Mouse (Mus musculus) left cerebral cortex, postnatal 4 days (tissue): Measurements from ENCODE around the gene Cd8b1. TPM values are rescaled to one million over a fixed set of nuclear protein-coding genes. Genes with fewer than 3 reads are reported as not detected.

Experiments
- total RNA-seq, 2 experiments: library from RNA; stranded (reverse); gene quantifications; 2 replicates each; pipeline ENCODE4 v1.2.3; 2021

Gene Cd8b1
- total RNA-seq, 2 experiments from 2014 or later = not detected

Other genes with a start within 250 kb of the Cd8b1 start
- 1 to 10 TPM; 2.0 to 2.9 TPM for gene Thnsl2, start 178.3 kb upstream of the Cd8b1 start, total RNA-seq
- gene Fabp1, start 123.0 kb upstream of the Cd8b1 start, total RNA-seq = not detected
- 10 to 100 TPM; 11.0 to 12.2 TPM for gene Krcc1, start 51.1 kb upstream of the Cd8b1 start, total RNA-seq
- 1 to 10 TPM; 1.8 to 2.3 TPM for gene Smyd1, start 555 bp upstream of the Cd8b1 start, total RNA-seq
- not detected for gene Cd8a, start 50.6 kb downstream of the Cd8b1 start, total RNA-seq
- gene Rmnd5a, start 117.8 kb downstream of the Cd8b1 start, total RNA-seq = 10 to 100 TPM; 53.5 to 54.3 TPM
- 10 to 100 TPM; 43.9 to 45.4 TPM for gene Rnf103, start 171.1 kb downstream of the Cd8b1 start, total RNA-seq
- gene Chmp3, start 221.0 kb downstream of the Cd8b1 start, total RNA-seq = 10 to 100 TPM; 78.0 to 83.9 TPM